Mouse (Mus musculus): ENCODE results near the gene Tjp2.

- TF ChIP-seq GATA1 (IDR thresholded peaks at IDR 0.05; ENCODE audit: borderline replicate concordance, low read length) (no peak), FLI1 (IDR thresholded peaks at IDR 0.05; ENCODE audit: low read length) (no peak)
Measured at GRCm38 (mm10) chr19:24142621-24143061, 82.2 kb downstream of the Tjp2 start.
